Mouse (Mus musculus) gastrocnemius, postnatal 4 days (tissue): ENCODE results near the gene Eif4e2. TPM values are rescaled to one million over a fixed set of nuclear protein-coding genes. Genes with fewer than 3 reads are reported as not detected.

ENCODE experiments used
- DNase-seq, 2 experiments: peaks; one replicate each; pipeline ENCODE4 v3.0.0; 2021 to 2022; ENCODE audit warnings: low spot score in 2 of 2, mixed read lengths in 2 of 2
- long read RNA-seq, 2 experiments: library from polyadenylated mRNA; stranded (forward); transcript quantifications; one replicate each; pipeline ENCODE4 v2.0.0; 2021
- total RNA-seq, 2 experiments: library from RNA; stranded (reverse); gene quantifications; 2 replicates each; pipeline ENCODE4 v1.2.3; 2021

Eif4e2 gene
- 100 to 1,000 TPM; 107 to 110 TPM for total RNA-seq
- long read RNA-seq, experiment 1, transcript Eif4e2-207 (8 exons, 3,473 nt), result minor isoform, 7 of 127 reads
- long read RNA-seq, experiment 1, transcript Eif4e2-202 (7 exons, 3,394 nt), result minor isoform, 7 of 127 reads
- long read RNA-seq, experiment 1, transcript Eif4e2-204 (7 exons, 1,119 nt), result major isoform, 51 of 127 reads
- long read RNA-seq, experiment 1, transcript Eif4e2-206 (7 exons, 1,807 nt), result minor isoform, 27 of 127 reads
- long read RNA-seq, experiment 1, partial matches to known transcripts, result 2 of 127 reads
- long read RNA-seq, experiment 1, other reads (novel, unspliced or antisense), result 24 of 127 reads
- long read RNA-seq, experiment 2, transcript Eif4e2-202 (7 exons, 3,394 nt), result minor isoform, 11 of 134 reads
- long read RNA-seq, experiment 2, transcript Eif4e2-206 (7 exons, 1,807 nt), result minor isoform, 25 of 134 reads
- long read RNA-seq, experiment 2, transcript Eif4e2-204 (7 exons, 1,119 nt), result major isoform, 34 of 134 reads
- long read RNA-seq, experiment 2, transcript Eif4e2-207 (8 exons, 3,473 nt), result minor isoform, 10 of 134 reads
- long read RNA-seq, experiment 2, partial matches to known transcripts, result 3 of 134 reads
- long read RNA-seq, experiment 2, other reads (novel, unspliced or antisense), result 39 of 134 reads

DNA sequence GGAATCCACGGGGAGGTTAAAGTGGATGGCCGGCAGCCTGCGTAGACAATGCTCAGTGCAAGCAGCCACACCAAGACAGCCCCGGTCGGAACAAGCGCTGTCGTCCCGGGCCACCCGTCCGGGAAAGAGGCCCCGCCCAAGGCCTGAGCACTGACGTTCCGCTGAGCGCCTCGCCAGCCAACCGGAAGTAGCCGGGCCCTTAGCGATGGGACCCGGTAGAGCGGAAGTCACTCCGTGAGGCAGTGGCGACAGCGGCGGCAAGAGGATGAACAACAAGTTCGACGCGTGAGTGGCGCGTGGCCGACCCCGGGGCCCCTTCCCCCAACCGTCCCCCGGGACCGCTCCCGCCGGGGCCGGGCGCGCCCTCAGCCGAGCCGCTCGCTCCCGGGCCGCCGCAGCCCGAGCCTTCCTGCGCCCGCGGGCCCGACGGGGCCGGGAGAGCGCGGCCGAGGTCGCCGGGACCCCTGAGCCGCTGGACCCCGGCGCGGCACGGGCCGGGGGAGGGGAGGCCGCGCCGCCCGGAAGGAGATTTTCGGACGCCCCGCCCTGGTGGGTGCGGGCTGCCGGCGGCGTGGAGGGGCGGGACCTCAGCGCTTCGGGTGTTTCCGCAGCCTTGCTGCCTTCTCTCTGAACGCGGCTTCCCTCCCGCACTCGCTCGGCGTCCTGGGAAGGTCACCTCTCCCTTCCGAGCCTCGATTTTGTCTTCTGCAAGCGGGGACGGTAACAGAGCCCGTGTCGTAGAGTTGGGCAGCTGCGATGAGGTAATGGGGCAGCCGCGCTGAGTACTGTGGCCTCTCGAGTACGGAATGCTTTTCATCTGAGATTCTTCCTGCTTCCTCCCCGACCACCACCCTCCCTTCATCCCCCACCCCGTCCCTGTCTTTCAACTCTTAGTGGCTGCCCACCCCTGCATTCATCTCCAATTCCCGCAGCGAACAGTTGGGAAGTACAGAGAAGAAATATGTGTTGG, at the start of gene Eif4e2:
Gene Eif4e2 (plus strand): TSS at position 180 of the 970 bp plus-strand sequence.
- peak; percentile 85 to 96 for DNase-seq

GRCm38 (mm10) chr1:87164164-87164795, 49.4 kb upstream of the Eif4e2 start:
- no peak for DNase-seq

GRCm38 (mm10) chr1:87164796-87165184, 48.9 kb upstream of the Eif4e2 start:
- DNase-seq, result no peak

- DNase-seq, result no peak
These were observed 43.3 kb upstream of the Eif4e2 start for GRCm38 (mm10) chr1:87170458-87170857.

DNA sequence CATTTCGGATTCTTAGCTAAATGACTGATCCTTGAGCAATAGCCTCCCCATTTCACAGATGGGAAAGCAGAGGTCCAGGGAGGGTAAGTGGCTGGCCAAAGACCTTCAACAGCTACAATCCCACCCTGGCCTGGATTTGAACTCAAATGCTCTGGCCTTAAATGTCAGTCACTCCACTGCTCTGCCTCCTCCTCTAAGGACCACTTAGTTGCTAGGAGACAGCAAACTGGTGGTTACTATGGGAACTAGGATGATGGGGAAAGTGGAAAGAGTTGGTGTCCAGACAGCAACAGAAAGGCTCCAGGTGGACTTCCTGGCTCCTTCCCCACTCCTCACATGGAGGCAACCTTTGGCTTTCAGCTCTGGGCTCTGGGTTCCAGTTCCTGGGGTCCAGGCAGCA, 42.4 kb upstream of the Eif4e2 start:
- no peak for DNase-seq

GRCm38 (mm10) chr1:87172316-87172715, 41.4 kb upstream of the Eif4e2 start:
- no peak for DNase-seq

DNA sequence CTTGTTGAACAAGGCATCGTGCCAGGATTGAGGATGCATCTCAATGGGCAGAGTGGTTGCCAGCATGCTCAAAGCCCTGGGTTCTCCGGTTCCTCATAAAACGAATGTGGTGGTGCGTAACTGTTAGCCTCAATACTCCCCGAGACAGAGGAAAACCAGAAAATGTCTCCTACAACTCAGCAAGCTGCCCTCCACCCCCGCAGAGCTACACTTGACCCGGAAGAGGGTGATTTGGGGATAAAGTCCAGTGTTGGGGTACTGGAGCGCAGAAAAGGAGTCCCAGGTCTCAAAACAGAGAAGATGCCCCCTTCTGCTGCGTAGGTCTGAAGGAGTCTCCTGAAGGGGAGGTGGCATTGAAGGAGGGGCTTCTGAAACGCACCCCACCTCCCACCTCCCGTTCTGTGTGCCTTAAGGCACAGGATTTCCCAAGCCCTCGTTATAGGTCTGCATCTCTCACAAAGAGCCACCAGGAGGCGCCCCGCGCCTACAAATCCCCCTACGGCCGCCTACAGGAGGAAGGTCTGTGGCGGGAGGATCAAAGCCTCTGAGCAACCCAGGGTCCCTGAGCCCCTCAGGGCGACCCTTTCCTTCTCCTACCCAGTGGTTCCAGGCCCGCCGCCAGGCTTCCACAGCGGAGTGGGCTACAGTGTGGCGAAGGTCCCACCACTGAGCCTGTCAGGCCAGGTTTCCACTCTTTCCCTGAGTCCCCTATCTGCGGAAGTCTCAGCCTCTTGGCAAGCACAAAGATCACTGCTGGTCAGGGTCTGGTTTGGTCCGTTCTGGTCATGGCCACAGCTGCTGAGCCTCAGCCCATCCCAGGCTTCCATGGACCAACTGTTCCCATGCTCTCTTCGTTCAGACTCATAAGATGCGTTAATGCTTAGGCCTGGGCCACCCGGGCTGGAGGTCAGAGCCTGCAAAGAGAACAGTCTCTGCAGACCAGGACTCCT, 39.4 kb upstream of the Eif4e2 start:
- DNase-seq, result peak; percentile 63 to 65

- peak; percentile 65 to 76 for DNase-seq
These were observed 37.8 kb upstream of the Eif4e2 start for GRCm38 (mm10) chr1:87175852-87176292.

DNA sequence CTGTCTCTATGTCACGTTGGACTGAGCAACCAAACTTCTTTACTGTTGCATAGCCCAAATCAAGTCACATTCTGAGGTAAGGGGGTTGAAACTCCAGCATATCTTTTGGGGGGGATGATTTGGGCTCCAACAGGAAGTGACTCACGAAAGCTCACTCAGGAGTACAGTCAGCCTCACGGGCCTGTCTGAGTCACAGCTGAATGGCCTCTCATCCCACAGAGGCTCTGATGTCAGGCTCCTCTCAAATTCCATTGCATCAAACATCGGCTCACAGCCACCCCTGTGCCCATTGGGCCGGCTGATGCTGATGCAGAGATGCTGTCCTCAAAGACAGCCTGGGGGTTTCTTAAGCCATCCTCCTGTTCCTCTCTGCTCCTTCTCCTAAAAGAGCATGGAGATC, 32.8 kb upstream of the Eif4e2 start:
- no peak for DNase-seq

DNA sequence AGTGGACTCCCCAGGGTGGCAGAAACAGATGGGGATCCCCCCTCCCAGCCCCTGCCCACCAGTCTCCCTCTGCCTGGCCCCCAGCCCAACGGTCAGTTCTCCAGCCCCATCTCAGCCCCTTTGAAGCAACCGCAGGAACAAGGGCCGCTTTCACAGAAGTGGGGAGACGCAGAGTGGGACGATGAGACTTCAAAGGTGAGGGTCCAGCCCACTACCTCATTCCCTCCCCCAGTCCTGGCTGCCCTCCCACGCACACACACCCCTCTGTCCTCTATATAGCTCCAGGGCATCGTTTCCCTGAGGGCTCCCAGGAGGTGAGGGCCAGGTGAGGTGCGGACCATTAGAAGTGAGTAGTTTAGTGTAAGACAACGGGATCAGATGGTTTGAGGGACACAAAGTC, 30.7 kb upstream of the Eif4e2 start, which contains the start of gene Prss56:
Gene Prss56 (plus strand): TSS at position 301 of the 400 bp plus-strand sequence.
- no peak for DNase-seq

- DNase-seq, result no peak
These were observed 29.5 kb upstream of the Eif4e2 start for GRCm38 (mm10) chr1:87183998-87184750.

DNA sequence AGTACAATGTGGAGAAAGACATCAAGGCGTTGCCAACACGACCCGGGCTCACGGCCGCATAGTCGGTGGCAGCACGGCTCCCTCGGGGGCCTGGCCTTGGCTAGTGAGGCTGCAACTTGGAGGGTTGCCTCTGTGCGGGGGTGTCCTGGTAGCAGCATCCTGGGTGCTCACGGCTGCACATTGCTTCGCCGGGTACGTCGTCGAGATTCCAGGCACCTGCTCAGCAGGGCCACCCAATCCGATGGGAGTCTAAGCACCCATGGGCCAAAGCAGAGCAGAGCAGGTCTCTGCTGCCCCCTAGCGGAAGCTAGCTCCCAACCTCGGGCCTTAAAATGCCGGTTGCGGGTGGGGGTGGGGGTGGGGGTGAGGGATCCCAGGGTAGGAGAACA, 29.0 kb upstream of the Eif4e2 start:
- DNase-seq, result peak; percentile 56 to 71

DNA sequence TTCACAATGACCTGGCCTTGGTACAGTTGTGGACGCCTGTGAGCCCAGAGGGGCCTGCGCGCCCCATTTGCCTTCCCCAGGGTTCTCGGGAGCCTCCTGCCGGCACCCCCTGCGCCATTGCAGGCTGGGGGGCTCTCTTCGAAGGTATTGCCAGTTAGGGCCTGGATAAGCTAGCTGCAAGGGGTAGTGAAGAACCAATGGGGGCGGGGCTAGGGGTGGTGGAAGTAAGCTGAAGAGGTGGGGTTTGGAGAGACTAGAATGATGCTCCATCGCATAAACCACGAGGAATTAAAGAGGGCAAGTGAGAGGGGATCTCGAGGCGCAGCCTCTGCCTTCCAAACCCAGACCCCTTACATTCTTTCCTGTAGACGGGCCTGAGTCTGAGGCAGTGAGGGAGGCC, 28.2 kb upstream of the Eif4e2 start:
- no peak for DNase-seq

DNA sequence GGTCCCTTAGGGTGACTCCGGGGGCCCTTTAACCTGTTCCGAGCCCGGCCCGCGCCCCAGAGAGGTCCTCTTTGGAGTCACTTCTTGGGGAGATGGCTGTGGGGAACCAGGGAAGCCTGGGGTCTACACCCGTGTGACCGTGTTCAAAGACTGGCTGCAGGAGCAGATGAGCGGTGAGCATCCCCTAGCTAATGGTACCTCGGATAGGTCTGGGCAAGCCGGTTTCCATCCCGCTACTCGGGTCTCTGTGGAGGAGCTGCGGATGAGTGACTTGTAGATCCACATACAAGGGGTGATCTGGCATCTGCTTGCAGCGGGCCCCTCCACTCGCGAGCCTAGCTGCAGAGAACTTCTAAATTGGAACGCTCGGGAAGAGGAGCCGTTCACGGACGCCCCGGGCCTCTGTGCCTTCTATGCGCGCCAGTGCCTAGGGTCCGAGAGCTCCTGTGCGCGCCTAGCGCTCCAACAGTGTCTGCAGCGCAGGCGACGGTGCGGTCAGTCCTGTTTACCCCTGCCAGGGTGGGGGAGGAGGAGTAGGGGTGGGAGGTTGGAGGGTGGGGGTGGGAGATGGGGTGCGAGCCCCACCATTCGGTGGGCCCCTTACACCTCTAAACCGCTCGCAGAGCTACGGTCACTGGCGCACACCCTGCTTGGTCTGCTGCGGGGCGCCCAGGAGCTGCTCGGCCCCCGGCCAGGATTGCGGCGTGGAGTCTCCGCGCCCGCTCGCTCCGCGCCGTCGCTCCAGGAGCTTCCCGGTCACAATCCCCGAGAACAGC, 27.3 kb upstream of the Eif4e2 start:
- no peak for DNase-seq

DNA sequence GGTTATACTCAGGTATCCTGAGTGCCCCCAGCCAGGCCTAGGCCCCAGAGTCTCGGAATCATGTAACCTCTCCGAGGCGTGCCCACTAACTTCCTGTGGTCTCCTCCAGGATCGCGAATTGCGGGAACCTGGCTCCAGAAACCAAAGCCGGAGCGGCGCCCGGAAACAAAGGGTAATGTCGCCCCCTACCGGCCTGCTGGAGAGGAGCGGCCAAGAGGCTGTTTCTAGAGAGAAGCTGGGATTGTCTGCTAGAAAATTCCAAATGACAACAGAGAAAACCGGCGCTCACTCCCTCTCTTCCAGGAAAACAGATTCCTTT, 26.7 kb upstream of the Eif4e2 start:
- peak; percentile 70 to 77 for DNase-seq

DNA sequence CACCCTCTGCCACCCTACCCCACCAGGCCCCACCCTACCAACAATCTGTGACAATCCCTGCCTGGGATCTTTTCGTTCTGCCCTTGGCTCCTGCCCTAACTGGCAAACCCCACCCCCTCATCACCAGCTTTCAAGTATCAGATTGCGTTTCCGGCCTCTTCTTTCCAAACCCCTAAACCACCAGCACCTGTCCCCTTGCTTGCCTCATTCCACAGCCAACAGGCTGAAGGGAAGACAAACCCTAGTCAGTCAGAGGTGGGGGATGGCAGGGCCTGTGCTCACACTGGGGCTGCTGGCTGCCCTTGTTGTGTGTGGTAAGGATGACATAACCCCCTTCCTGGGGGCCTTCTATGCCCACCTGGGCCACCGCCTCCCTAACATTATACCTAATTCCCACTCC, 23.3 kb upstream of the Eif4e2 start, which contains the start of gene Chrnd:
Gene Chrnd (plus strand): TSS at position 179 of the 400 bp plus-strand sequence.
- DNase-seq, result no peak

- DNase-seq, result no peak
These were observed 16.4 kb upstream of the Eif4e2 start for GRCm38 (mm10) chr1:87197296-87197695.
